Mouse (Mus musculus) adipocyte (in vitro differentiated cells): ENCODE measurements around the gene Dek.

ENCODE experiments used
- DNase-seq: peaks from one replicate; pipeline ENCODE4 v3.0.0-alpha.2; 2016; ENCODE audit warnings: low spot score

Dek gene

DNA sequence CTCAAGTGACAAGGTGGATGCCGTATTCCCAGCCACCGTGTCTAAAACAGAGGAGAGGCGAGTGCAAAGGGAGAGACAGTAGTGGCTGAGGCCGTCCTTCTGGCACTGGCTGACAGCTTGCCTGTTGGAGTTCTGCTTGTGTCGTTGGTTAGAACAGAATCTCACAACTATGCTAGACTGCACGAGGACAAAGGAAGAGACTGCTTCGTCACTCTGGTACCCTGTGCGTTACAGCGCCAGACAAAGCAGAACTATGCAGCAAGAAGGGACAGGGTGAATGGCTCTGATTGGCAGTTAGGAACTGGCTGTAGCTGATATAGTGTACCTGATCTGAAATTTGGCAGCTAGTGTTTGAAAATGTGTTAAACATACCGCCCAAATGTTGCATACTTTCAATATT lies 52.0 kb downstream of the Dek start:
- no peak for DNase-seq

DNA sequence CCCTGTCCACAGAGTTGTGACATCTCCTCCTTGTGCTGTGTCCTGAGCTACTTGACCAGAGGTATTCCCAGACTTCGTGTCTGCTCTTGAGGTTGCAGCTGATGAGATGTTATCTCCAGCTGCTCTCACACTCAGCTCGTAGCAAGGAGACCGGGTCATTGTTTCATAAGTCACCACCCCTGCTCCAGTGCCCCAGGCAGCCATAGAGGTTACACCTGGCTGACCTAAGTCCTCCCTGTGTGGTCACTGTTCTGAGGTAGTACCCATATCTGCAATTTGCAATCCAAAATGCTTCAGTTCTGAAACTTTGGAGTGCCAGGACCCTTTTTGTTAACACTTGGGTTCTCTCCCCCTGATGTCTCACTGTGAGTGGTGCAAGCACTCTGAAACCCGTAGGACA lies 56.0 kb downstream of the Dek start:
- DNase-seq, result no peak

DNA sequence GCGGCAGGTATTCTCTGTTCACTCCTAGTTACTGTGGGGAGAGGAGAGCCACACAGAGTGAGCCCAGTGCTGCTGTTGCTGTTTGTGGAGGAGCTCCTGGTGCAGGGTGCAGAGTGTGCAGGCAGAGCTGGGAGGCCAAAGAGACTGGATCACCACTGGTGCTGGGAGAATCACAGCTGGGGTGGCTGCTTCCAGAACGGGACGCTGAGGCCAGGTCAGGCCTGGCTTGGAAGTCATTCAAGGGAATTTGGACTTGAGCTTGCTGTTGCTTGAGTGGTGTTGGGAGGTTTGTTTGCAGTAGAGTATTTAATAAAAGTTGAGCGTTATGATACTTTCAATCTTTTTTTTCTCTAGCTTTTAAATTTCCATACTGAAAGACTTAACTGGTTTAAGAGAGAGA lies 58.0 kb downstream of the Dek start:
- peak; percentile 18 for DNase-seq

DNA sequence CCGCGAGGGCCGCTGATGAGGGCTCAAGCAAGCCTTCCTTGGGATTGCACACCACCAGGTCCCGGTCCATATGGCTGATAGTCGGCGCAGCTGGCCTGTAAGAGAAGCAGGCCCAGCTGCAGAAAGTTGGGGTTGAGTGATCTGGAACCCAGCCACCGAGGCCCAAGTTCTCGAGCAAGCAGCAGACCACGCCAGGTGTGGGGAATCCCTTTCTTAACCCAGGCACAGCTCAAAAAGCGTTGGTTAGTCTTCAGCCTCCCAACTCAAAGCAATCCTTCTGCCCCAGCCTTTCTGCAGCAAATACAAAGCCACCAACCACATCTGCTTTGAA lies 61.4 kb downstream of the Dek start, which contains the start of gene Tpmt:
Tpmt (minus strand) TSS at position 121 of the 331 bp plus-strand sequence.
- DNase-seq, result no peak

DNA sequence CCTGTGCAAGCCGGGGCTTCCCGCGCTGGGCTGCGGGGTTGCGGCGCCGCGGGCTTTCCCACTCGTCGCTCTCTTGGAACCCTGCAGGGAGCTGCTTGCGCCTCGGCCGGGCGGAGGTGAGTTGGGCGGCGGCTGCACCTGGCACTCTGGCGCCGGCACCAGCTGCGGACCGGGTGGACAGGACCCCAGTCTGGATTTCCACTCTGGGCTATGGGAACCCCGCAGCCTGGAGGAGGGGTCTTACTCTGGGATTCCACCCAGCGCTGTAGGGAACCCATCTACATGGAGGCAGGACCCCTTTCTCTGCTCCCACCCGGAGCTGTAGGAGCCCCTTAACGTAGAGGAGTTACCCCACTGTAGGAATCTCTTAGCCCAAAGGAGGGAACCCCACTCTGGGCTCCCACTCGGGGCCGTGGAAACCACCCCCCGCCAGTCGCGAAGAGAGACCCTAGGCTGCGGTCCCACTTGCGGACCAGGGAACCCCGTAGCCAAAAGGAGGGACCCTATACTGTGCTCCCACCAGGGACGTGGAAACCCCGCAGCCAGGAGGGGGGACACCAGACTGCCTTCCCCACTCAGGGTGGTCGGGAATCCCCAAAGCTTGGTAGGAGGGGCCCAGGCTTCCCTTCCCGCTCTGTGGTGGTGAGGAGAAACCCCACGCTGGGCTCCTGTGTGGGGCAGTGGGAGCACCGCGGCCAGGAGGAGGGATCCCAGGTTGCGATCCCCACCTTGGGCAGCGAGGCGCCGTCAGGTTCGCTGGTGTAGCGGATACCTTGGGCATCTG lies 62.0 kb downstream of the Dek start:
- DNase-seq, result no peak

DNA sequence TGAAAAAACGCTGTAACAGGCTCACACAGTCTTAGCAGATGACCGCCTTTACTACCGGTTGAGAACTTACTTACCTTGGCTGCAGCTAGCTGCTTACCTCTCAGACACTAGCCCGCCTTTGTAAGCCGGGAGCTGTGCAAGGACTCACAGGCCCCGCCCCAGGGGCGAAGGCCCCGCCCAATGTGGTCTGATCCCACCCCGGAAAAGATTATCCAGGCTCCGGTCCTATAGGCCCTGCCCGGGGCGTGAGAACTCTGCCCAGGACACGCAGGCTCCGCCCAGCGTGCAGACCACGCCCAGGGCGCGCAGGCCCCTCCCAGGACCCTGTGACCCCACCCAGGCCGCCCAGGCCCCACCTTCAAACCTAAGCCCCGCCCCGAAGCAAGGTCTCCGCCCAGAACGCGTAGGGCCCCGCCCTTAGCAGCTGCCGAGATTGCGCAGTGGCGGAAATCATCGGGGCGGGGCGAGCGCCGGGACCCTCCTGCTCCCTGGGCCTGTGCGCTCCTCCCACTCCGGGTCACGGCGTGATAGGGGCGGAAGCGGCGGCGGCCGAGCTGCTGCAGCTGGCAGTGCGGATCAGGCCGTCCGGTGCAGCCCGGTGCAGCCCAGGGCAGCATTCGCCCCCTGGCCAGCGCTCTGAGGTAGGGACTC lies 62.8 kb downstream of the Dek start, which contains the start of gene Kdm1b:
Kdm1b (plus strand) TSS at position 470 of the 651 bp plus-strand sequence.
- DNase-seq, result peak; percentile 96

DNA sequence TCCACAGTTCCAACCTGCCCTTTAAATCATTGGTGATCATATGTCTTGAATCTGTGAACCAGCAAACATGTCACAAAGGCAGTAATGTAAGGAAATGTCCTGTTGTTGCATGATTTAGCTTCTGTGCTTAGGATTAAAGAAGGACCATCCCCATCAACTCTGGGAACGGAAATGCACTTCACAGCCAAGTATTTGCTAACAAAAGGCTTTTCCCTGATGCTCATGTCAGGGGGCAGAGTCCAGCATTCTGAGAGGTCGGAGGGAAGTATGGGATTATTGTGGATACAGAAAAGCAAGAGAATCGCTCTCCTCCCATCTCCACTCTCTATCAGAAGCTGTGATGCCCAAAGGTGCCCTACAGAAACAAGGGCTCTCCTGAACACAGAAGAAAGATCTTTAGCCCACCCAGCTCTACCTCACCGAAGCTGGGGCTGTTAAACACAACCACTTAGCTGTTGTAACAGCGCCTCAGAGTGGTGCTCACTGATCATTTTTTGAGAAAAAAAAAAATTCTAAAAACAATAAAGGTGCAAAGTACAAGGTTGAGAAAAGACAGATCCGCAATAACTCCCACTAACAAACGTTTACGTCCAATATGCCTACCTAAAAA lies 63.9 kb downstream of the Dek start:
- DNase-seq, result no peak

DNA sequence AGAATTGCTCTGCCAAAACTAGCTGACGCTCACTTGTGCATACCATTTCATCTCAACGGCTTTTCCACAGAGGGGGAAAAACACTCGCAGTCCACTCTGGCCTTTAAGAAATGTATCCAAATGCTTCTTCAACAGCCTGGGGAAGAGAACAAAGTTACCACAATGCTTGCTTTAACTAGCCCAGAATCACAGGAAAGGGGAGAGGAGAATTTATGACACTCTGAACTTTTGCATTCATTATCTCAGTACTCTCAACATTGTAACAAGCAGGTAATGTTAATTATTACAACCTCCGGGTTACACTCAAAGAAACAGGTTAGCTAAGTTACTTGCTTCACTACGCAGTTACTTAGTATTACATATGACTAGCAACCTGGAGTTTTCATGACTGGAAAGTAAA lies 65.9 kb downstream of the Dek start:
- no peak for DNase-seq

DNA sequence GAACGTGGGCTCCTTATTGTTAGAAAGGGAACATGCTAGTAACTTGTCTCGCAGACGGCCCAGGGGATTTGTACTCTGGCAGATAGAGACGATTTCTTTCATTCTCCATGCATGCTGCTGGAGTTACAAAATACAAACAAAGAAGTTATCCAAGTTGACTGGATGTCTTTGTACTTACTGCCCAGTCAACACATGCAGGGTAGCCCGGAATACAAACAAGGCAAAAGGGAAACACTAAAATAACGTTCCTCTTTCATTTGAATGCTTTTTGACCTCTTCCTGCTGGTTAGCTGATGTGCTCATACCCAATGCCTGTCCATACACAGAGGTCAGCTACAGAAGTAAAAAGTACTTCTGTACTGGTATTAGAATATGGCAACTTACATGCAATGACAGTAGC lies 68.1 kb downstream of the Dek start:
- DNase-seq, result peak; percentile 55
